Mouse (Mus musculus) layer of hippocampus, postnatal 14 days (tissue): ENCODE measurements around the gene Ppfia1. TPM values are rescaled to one million over a fixed set of nuclear protein-coding genes. Genes with fewer than 3 reads are reported as not detected.
A peak's percentile ranks its signal among the peaks of the same experiment; 100 is the strongest.

Experiments used
- DNase-seq, 2 experiments: peaks; one replicate each; pipeline ENCODE4 v3.0.0; 2021 to 2022; ENCODE audit warnings: low spot score in 2 of 2, mixed read lengths in 1 of 2
- long read RNA-seq, 2 experiments: library from polyadenylated mRNA; stranded (forward); transcript quantifications; one replicate each; pipeline ENCODE4 v2.0.0; 2021
- total RNA-seq, 2 experiments: library from RNA; stranded (reverse); gene quantifications; 2 replicates each; pipeline ENCODE4 v1.2.3; 2021

Gene Ppfia1
- total RNA-seq, result 10 to 100 TPM; 37.8 to 37.9 TPM
- long read RNA-seq, experiment 1, full-length matches to known transcripts, result 9 of 24 reads
- long read RNA-seq, experiment 1, partial matches to known transcripts, result 3 of 24 reads
- long read RNA-seq, experiment 1, other reads (novel, unspliced or antisense), result 12 of 24 reads
- long read RNA-seq, experiment 2, full-length matches to known transcripts, result 4 of 16 reads
- long read RNA-seq, experiment 2, partial matches to known transcripts, result 0 of 16 reads
- long read RNA-seq, experiment 2, other reads (novel, unspliced or antisense), result 12 of 16 reads

GRCm38 (mm10) chr7:144553237-144554122 lies at the start of gene Ppfia1:
TSS of gene Ppfia1 (minus strand) at chr7:144553729.
- DNase-seq, result peak; percentile 95 to 97

- peak in 1 of 2 experiments; percentile 8 for DNase-seq
These were observed 46.9 kb upstream of the Ppfia1 start for GRCm38 (mm10) chr7:144600333-144600900.

GRCm38 (mm10) chr7:144589508-144589907 lies 36.0 kb upstream of the Ppfia1 start:
- DNase-seq, result peak in 1 of 2 experiments; percentile 15

GRCm38 (mm10) chr7:144587291-144587690 lies 33.8 kb upstream of the Ppfia1 start:
- peak; percentile 46 to 48 for DNase-seq

GRCm38 (mm10) chr7:144585648-144586047 lies 32.1 kb upstream of the Ppfia1 start:
- peak; percentile 70 to 72 for DNase-seq

GRCm38 (mm10) chr7:144583619-144584018 lies 30.1 kb upstream of the Ppfia1 start:
- DNase-seq, result peak; percentile 21 to 36

- DNase-seq, result peak; percentile 95
These were observed 28.9 kb upstream of the Ppfia1 start, which contains the start of gene Fadd for GRCm38 (mm10) chr7:144582284-144582980. TSS of gene Fadd (minus strand) at chr7:144582463.

DNA sequence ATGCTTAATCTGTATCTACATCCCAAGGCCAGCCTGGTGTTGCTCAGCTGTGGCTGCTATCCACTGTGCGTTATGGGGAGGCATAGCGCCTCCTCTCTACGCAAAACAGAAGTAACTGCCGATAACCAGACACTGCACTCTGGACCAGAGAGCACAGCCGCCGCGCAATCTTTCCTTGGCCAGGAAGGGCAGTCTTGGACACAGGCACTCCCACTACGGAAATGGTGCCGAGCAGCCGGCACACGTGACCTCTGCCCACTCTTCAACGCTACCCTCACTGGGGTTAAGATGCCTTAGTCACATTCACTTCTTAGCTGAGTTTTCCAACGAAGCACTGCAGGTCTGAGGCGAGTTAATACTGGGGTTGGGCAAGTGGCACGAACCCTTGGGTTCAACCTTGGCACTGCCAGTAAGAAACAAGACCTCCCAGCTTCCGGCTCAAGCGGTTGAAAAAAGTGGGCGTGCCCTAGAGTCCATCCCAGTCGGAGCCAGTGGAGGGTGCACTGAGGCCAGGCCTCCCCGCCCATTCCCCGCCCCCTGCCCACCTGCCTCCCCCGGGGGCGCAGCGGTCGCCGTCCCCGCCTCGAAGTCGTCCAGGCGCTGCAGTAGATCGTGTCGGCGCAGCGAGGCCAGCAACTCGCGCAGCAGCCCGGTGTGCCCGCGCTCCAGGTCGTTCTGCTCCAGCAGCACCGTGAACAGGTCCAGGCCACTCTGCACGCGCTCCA lies 28.2 kb upstream of the Ppfia1 start:
- peak; percentile 53 to 62 for DNase-seq

DNA sequence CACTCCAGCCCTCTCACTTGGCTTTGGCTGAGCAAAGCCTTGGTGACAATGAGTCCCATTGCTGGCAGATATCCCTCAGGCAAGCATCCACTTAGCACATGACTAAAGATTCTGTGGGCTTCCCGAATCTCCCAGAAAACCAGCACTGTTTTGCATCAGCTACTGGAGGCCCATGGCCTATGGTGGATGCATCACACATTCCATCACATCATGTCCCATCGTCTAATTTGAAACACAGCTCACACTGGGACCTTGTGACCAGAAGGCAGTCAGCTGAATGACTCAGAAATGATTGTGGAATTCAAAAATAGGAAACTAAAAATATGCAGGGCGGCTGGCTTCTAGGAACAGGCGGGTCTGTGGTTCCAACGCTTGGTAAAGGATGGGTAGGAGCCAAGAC lies 24.3 kb upstream of the Ppfia1 start:
- peak in 1 of 2 experiments; percentile 28 for DNase-seq

GRCm38 (mm10) chr7:144572234-144572633 lies 18.7 kb upstream of the Ppfia1 start:
- DNase-seq, result no peak

GRCm38 (mm10) chr7:144571598-144571997 lies 18.1 kb upstream of the Ppfia1 start:
- no peak for DNase-seq

- DNase-seq, result no peak
These were observed 15.9 kb upstream of the Ppfia1 start for GRCm38 (mm10) chr7:144569428-144569827.

DNA sequence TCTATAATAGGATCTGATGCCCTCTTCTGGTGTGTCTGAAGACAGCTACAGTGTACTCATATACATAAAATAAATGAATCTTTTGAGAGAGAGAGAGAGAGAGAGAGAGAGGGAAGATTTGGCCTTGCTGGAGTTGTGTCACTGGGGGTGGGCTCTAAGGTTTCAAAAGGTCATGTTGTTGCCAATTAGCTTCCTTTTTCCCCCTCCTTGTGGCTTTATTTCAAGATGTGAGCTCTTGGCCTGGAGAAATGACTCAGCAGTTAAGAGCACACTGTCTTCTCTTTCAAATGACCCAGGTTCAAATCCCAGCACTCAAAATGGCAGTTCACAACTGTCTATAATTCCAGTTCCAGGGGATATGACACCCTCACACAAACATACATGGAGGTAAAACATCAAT lies 14.6 kb upstream of the Ppfia1 start:
- no peak for DNase-seq

GRCm38 (mm10) chr7:144566921-144567682 lies 13.6 kb upstream of the Ppfia1 start:
- DNase-seq, result no peak

- no peak for DNase-seq
These were observed 10.1 kb upstream of the Ppfia1 start for GRCm38 (mm10) chr7:144563456-144564155.

- DNase-seq, result no peak
These were observed 8.5 kb upstream of the Ppfia1 start for GRCm38 (mm10) chr7:144562016-144562415.

DNA sequence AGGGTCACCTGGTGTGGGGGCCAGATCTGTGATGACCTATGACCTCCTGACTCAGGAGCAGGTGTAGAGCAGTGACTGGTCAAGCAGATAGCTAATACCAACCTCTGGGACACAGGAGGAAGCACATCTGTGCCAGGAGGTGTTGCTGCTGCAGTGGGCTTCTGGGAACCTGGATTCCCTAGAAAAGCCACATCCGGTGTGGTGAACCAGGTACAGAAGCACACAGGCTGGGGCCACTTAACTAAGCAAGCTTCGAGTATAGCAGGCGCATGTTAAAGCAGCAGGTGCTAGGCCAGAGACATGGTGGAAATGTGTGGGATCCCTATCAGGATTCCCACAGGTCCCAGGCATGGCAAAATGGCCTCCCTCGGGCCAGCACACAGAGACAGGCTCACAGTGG lies 7.1 kb upstream of the Ppfia1 start:
- no peak for DNase-seq

- DNase-seq, result no peak
These were observed 5.0 kb upstream of the Ppfia1 start for GRCm38 (mm10) chr7:144558552-144558951.

GRCm38 (mm10) chr7:144554123-144554472 lies 569 bp upstream of the Ppfia1 start:
- no peak for DNase-seq
